Mouse (Mus musculus) Muller cell, postnatal 12 days (primary cell): ENCODE measurements around the gene Ercc4.
"Not testable (repeated sequence)": the region's sequence is repeated elsewhere in the genome, so short reads cannot be mapped to it uniquely, and the experiment has no call there.

Experiments
- DNase-seq: peaks from one replicate; pipeline ENCODE4 v3.0.0-alpha.2; 2015; ENCODE audit errors: inconsistent ontology term

Gene Ercc4

GRCm38 (mm10) chr16:13109156-13109989 lies at the start of gene Ercc4:
Gene Ercc4 (plus strand): TSS chr16:13109684.
- DNase-seq = peak; percentile 97

GRCm38 (mm10) chr16:13061113-13061512 lies 48.4 kb upstream of the Ercc4 start:
- DNase-seq = no peak

- DNase-seq = no peak
These were observed 35.3 kb upstream of the Ercc4 start for GRCm38 (mm10) chr16:13074176-13074575.

GRCm38 (mm10) chr16:13080161-13080560 lies 29.3 kb upstream of the Ercc4 start:
- DNase-seq = no peak

GRCm38 (mm10) chr16:13083155-13083798 lies 26.2 kb upstream of the Ercc4 start:
- DNase-seq = no peak

GRCm38 (mm10) chr16:13108356-13108755 lies 1.1 kb upstream of the Ercc4 start:
- DNase-seq = no peak

GRCm38 (mm10) chr16:13109990-13110595 lies 609 bp downstream of the Ercc4 start:
- no peak for DNase-seq

- DNase-seq = no peak
These were observed 5.3 kb downstream of the Ercc4 start for GRCm38 (mm10) chr16:13114821-13115220.

GRCm38 (mm10) chr16:13115466-13115865 lies 6.0 kb downstream of the Ercc4 start:
- DNase-seq = not testable (repeated sequence)

GRCm38 (mm10) chr16:13117299-13117966 lies 7.9 kb downstream of the Ercc4 start:
- no peak for DNase-seq

- no peak for DNase-seq
These were observed 8.5 kb downstream of the Ercc4 start for GRCm38 (mm10) chr16:13117967-13118430.

GRCm38 (mm10) chr16:13118754-13119294 lies 9.3 kb downstream of the Ercc4 start:
- no peak for DNase-seq

- DNase-seq = no peak
These were observed 10.3 kb downstream of the Ercc4 start for GRCm38 (mm10) chr16:13119641-13120350.

- DNase-seq = no peak
These were observed 15.9 kb downstream of the Ercc4 start for GRCm38 (mm10) chr16:13125357-13125756.

GRCm38 (mm10) chr16:13127566-13127965 lies 18.1 kb downstream of the Ercc4 start:
- no peak for DNase-seq

- no peak for DNase-seq
These were observed 20.9 kb downstream of the Ercc4 start for GRCm38 (mm10) chr16:13130412-13130811.

GRCm38 (mm10) chr16:13141220-13141619 lies 31.7 kb downstream of the Ercc4 start:
- no peak for DNase-seq

GRCm38 (mm10) chr16:13143932-13144331 lies 34.4 kb downstream of the Ercc4 start:
- DNase-seq = no peak

- no peak for DNase-seq
These were observed 35.4 kb downstream of the Ercc4 start for GRCm38 (mm10) chr16:13144682-13145410.

GRCm38 (mm10) chr16:13146231-13146630 lies 36.7 kb downstream of the Ercc4 start:
- no peak for DNase-seq
